Mouse (Mus musculus) bone marrow macrophage, adult 2 months (primary cell): ENCODE measurements around the gene Uqcrc2. TPM values are rescaled to one million over a fixed set of nuclear protein-coding genes. Genes with fewer than 3 reads are reported as not detected.

Experiments used
- H3K27ac ChIP-seq: 2 replicates; pipeline ENCODE4 v1.5.1; 2012; ENCODE audit warnings: low read depth, low read length; ENCODE audit not compliant: insufficient read depth
- H3K4me1 ChIP-seq: 2 replicates; pipeline ENCODE4 v1.6.1; 2012; ENCODE audit warnings: low read length; ENCODE audit not compliant: control insufficient read depth, insufficient read depth
- H3K4me3 ChIP-seq: 2 replicates; pipeline ENCODE4 v1.5.1; 2012; ENCODE audit warnings: mild to moderate bottlenecking, low read length, moderate library complexity; ENCODE audit not compliant: insufficient read depth
- CTCF ChIP-seq: IDR thresholded peaks from 2 replicates; pipeline ENCODE4 v1.5.1; 2012; ENCODE audit warnings: low read depth, mild to moderate bottlenecking, low read length, moderate library complexity
- POLR2A ChIP-seq: IDR thresholded peaks from 2 replicates; pipeline ENCODE4 v1.6.1; 2012; ENCODE audit warnings: mild to moderate bottlenecking, low read depth, low read length, borderline replicate concordance
- polyA plus RNA-seq: library from polyadenylated mRNA; stranded (reverse); fragments of >200 nt; gene quantifications from 2 replicates; pipeline ENCODE4 v1.2.4, GENCODE M21; 2012; ENCODE audit not compliant: missing spikeins, insufficient read depth, insufficient read length

Gene Uqcrc2
- polyA plus RNA-seq, result 75.3 and 99.8 TPM in 2 replicates

GRCm38 (mm10) chr7:120634711-120635361, at the start of gene Uqcrc2:
TSS of gene Uqcrc2 (plus strand) at chr7:120635176.
- H3K4me3 ChIP-seq, result peak within 1 kb of the TSS; percentile 89
- H3K27ac ChIP-seq, result peak within 1 kb of the TSS; percentile 76
- TF ChIP-seq POLR2A, result no peak
- no peak for TF ChIP-seq CTCF
- peaks cover 7% of the 10 kb centered on the region for H3K4me1 ChIP-seq

- TF ChIP-seq POLR2A, result no peak
- TF ChIP-seq CTCF, result no peak
- H3K27ac ChIP-seq, result no peak overlapping the region
- no peaks in the 10 kb centered on the region for H3K4me1 ChIP-seq
- H3K4me3 ChIP-seq, result no peak overlapping the region
Observed at GRCm38 (mm10) chr7:120597203-120597743, 37.7 kb upstream of the Uqcrc2 start.

- Histone ChIP-seq H3K4me3 (peak overlapping the region; percentile 29), H3K4me1 (no peaks in the 10 kb centered on the region), H3K27ac (no peak overlapping the region)
- TF ChIP-seq CTCF (no peak), POLR2A (no peak)
Observed at GRCm38 (mm10) chr7:120597744-120598243, 37.2 kb upstream of the Uqcrc2 start.

GRCm38 (mm10) chr7:120598355-120598754, 36.6 kb upstream of the Uqcrc2 start:
- Histone ChIP-seq H3K27ac (no peak overlapping the region), H3K4me1 (no peaks in the 10 kb centered on the region), H3K4me3 (no peak overlapping the region)
- TF ChIP-seq CTCF (no peak), POLR2A (no peak)

- no peak overlapping the region for H3K4me3 ChIP-seq
- no peak for TF ChIP-seq CTCF
- no peak for TF ChIP-seq POLR2A
- H3K4me1 ChIP-seq, result no peaks in the 10 kb centered on the region
- no peak overlapping the region for H3K27ac ChIP-seq
Observed at GRCm38 (mm10) chr7:120620075-120620771, 14.8 kb upstream of the Uqcrc2 start.

DNA sequence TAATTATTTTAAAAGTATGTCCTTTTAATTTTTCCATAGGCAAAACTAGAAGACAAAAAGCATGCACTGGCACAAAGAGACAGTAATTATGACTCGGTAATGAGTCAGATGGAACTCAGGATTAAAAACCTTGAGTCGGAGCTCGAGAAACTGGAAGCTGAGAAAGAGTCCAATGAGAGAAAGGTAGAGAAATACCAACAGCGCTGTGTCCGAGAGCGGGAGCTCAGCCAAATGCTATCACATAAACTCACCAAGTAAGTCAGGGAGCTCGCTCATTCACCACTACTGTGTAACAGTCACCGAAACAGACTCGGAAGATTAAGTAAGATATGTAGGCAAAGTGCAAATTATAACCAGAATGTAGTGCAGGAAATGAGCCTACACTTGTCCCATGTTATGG, 14.1 kb upstream of the Uqcrc2 start:
- Histone ChIP-seq H3K27ac (no peak overlapping the region), H3K4me1 (no peaks in the 10 kb centered on the region), H3K4me3 (no peak overlapping the region)
- TF ChIP-seq CTCF, result no peak

GRCm38 (mm10) chr7:120632518-120632917, 2.5 kb upstream of the Uqcrc2 start:
- peaks cover 7% of the 10 kb centered on the region for H3K4me1 ChIP-seq
- H3K27ac ChIP-seq, result no peak overlapping the region
- no peak for TF ChIP-seq CTCF
- H3K4me3 ChIP-seq, result no peak overlapping the region

GRCm38 (mm10) chr7:120634301-120634700, 675 bp upstream of the Uqcrc2 start:
- H3K27ac ChIP-seq, result peak overlapping the region; percentile 57
- H3K4me3 ChIP-seq, result peak overlapping the region; percentile 89
- peaks cover 7% of the 10 kb centered on the region for H3K4me1 ChIP-seq
- TF ChIP-seq POLR2A, result no peak
- no peak for TF ChIP-seq CTCF

DNA sequence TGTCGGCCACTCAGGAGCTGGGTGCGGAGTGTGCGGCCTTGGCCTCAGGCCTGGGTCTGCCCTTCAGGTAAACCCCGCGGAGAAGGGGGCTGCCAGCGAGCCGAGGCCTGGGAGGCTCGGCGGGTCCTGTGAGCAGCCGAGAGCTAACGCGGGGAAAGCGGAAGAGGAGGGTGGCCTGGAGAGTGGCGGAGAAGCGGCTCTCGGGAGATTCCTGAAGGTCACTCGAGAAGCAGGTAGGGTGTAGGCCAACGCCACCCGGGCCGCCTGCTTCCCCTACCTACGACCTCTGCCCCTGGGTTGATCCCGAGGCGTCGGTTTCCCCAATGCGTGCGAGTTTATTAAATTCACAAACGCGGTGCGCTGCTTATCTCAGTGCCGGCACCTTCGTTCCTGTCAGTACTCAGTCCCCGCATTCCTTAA, 396 bp downstream of the Uqcrc2 start:
- peaks cover 7% of the 10 kb centered on the region for H3K4me1 ChIP-seq
- TF ChIP-seq POLR2A, result no peak
- TF ChIP-seq CTCF, result no peak
- peak overlapping the region; percentile 76 for H3K27ac ChIP-seq

GRCm38 (mm10) chr7:120635821-120636220, 845 bp downstream of the Uqcrc2 start:
- TF ChIP-seq POLR2A (no peak), CTCF (no peak)
- Histone ChIP-seq H3K4me3 (peak overlapping the region; percentile 89), H3K4me1 (peaks cover 7% of the 10 kb centered on the region), H3K27ac (peak overlapping the region; percentile 76; the same call in 1 of the 2 replicates)

More for the DNA sequence above, 396 bp downstream of the Uqcrc2 start:
- peak overlapping the region; percentile 89 for H3K4me3 ChIP-seq
